Mouse (Mus musculus) CH12F3 (cell line): Measurements from ENCODE around the gene Sema3b.

Experiments
- in situ Hi-C: fragments of 300-500 bp; cut with MboI; formaldehyde crosslinking; loops from 2 replicates; pipeline ENCODE4 v1.14.3; 2020; ENCODE audit warnings: low sequenced_read_pairs

The Sema3b gene

GRCm38 (mm10) chr9:107549297-107550074 lies 59.5 kb downstream of the Sema3b start:
- in situ Hi-C loops = no loop called here

GRCm38 (mm10) chr9:107548820-107549219 lies 60.2 kb downstream of the Sema3b start:
- in situ Hi-C loops = no loop called here

DNA sequence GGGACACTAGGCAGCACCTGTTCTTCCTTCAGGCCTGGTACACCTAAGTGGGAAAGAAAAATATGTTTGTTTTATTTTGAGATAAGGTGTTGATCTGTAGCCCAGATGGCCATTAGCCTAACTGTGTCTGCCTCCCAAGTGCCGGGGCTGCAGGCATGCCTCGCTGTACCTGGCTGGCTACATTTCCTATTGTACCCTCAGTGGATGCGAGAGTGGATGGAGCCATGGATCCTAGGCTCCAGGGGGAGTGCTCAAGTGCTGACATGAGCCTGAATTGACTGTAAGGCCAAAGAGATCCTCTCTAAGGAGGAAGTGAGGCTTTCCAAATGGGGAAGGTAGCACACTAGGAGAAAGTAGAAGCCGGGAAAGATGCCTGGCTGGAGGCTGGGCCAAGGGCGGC lies 61.1 kb downstream of the Sema3b start:
- in situ Hi-C loops = no loop called here
